Mouse (Mus musculus) gastrocnemius, adult 8-10 months (tissue): Measurements from ENCODE around the gene Coil. TPM values are rescaled to one million over a fixed set of nuclear protein-coding genes. Genes with fewer than 3 reads are reported as not detected.
"Not testable (repeated sequence)": the region's sequence is repeated elsewhere in the genome, so short reads cannot be mapped to it uniquely, and the experiment has no call there.

ENCODE experiments used
- DNase-seq, 2 experiments: peaks; one replicate each; pipeline ENCODE4 v3.0.0; 2022; ENCODE audit warnings: low spot score in 2 of 2
- total RNA-seq, 4 experiments: library from RNA; stranded (reverse); gene quantifications; 2 replicates each; pipeline ENCODE4 v1.2.4; 2022

Gene Coil
- total RNA-seq, 4 experiments from 2014 or later = 4.1 to 5.7 (median 4.4) TPM

- no peak for DNase-seq
These were observed 68.4 kb downstream of the Coil start for GRCm38 (mm10) chr11:89038496-89038895.

GRCm38 (mm10) chr11:89039325-89039724, 69.3 kb downstream of the Coil start:
- DNase-seq = peak; percentile 27 to 42

GRCm38 (mm10) chr11:89041073-89041472, 71.0 kb downstream of the Coil start:
- not testable (repeated sequence) for DNase-seq

Other genes starting within 250 kb of the Coil start
- 10 to 100 TPM; 61.8 to 71.6 (median 65.3) TPM for gene Akap1, start 105.7 kb upstream of the Coil start, total RNA-seq
- 1 to 10 TPM; 4.5 to 9.4 (median 6.0) TPM for gene Scpep1, start 14.8 kb upstream of the Coil start, total RNA-seq
- gene Elobl, start 3.3 kb upstream of the Coil start, total RNA-seq = not detected
- 1 to 10 TPM; 4.1 to 8.3 (median 6.0) TPM for gene Trim25, start 29.1 kb downstream of the Coil start, total RNA-seq
- gene Dgke, start 96.6 kb downstream of the Coil start, total RNA-seq = 1 to 10 TPM; 2.1 to 3.6 (median 2.9) TPM
- not detected for gene Gm525, start 103.6 kb downstream of the Coil start, total RNA-seq